Mouse (Mus musculus): ENCODE results near the gene Adamts17.

Gene Adamts17

DNA sequence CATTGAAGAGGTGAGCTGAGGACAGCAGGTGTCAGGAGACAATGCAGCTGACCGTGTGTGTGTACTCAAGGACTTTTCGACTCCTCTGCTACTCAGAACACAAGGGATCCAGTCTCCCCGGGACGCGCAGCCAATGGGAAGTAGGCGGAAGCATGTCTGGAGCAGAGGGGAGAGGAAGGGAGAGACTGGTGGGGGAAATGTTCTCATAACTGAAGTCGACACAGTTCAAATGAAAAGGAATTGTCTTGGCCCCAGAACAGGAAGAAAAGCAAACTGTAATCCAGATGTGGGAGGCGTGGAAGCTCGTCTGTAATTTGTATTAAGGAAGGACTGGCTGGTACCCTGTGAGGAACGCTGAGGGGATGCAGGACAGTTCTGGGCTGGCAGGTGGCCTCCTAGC lies 135.3 kb downstream of the Adamts17 start:
- no peak for DNase-seq (ENCODE audit: low spot score)

DNA sequence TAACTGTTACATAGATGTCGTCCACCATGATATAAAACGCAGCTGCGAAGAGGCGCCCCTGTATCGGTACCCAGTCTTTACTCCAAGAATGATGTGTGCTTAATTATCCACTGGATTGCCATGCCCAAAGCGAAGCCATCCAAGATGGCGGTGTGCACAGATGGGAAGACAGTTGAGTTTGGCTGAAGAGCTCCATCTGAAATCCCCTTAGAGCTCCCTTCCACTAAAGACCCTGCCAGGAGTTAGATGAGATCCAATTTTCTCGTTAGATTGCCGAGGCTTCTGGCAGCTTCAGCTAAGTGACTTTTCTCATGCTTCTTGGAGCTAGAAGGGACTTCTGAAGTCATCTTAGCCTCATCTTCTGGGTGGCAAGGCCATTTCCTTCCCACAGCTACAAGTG lies 136.8 kb downstream of the Adamts17 start:
- no peak for DNase-seq (ENCODE audit: low spot score)

DNA sequence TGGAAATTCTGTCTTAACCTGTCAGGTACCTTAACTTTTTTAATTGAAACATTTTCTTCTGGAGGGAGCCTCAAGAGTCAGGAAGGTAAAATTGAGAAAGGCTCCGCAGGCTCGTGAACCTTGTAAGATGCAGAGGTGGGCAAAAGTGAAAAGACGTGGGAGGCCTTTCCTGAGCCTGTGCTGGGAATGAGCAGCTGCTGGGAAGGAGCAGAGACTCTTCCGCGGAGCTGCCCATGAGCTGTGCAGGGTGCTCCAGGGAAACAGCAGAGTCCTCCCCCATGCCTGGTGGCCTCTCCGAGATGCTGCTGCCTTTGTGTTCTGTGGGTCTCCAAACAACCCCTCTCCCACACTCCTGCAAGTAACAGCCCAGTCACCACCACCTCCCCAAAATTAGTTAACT lies 142.1 kb downstream of the Adamts17 start:
- DNase-seq (ENCODE audit: low spot score): no peak

DNA sequence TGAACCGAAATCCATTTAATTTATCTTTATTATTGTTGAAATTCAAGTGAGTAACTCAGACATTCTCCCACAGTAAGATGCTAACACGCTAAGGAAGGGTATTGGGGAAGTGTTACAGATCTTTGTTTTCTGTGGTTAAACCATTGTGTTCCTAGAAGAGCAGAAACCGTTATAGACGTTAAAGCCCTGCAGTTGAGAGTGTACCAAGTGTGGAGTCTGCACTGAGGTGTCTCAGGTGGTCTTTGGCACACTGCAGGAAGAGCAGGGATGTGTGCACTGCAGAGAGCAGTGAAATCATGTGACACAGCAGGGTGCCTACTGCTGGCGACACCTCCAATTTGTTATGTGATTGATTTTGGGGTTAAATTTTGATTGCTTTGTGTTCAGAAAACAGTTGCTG lies 142.5 kb downstream of the Adamts17 start:
- no peak for DNase-seq (ENCODE audit: low spot score)

DNA sequence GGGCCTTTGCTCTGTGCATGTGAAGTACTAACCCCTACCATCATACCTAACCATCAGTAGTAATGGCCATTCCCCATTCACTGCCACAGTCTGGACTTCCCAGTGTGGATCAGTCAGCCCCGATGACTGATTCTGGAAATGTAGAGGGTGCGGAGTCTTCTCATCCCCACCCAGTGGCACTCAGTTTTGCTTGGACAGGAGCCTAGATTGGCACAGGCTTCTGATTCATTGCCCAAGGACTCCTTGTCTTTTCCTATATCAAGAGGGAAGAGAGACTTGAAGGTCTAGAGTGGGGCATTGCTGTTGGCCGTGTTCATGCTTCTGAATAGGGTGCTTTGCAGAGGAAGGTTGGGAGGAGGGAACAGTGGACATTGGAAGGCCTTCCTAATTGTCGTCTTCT lies 148.1 kb downstream of the Adamts17 start:
- DNase-seq (ENCODE audit: low spot score): no peak

DNA sequence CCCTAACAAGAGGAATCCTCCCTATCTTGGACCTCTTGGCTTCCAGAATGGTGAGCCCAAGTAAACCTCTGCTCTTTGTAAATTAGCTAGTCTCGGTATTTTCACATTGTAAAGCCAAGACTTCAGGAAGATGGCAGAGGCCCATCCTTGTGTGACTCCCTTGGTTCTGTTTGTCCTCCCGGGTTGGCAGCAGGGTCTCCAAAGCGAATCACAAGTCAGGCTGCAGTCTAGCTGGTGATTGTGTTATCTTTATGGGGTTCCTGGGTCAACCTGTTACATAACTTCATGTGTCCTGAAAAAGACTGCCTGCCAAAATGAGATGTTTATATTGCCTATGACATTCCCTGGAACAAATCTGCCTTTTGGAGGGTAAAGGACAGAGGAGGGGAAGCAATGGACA lies 148.9 kb downstream of the Adamts17 start:
- no peak for DNase-seq (ENCODE audit: low spot score)

DNA sequence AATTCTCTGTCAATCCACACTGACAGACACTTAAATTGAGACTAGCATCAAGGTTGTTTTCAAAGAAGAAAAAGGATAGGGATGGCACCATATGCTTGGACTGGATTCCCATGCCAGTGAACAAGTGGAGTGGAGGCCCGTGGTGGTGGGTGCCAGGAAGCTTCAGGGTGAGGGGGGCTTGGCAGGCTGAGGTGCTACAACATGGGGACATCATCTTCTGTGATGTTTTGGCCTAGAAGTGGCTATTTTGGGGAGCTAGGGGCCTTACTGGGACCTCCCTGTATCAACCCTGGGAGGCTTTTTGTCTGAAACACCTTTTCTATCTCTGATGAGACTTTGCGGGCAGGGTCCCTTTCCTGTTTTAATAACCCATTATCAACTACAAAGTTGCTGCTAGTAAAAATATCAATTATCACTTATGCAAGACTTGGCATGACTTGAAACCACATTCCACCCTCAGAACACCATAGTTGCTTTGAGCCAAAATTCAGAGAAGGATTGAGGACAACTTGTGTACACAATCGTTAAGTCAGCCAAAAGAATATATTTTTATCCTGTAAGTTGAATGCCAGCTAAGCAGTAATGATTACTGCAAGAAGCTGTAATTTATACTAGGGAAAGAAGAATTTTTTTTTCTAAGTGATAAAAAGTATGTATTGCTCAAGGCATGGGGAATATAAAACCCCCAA lies 150.0 kb downstream of the Adamts17 start:
- no peak for DNase-seq (ENCODE audit: low spot score)

DNA sequence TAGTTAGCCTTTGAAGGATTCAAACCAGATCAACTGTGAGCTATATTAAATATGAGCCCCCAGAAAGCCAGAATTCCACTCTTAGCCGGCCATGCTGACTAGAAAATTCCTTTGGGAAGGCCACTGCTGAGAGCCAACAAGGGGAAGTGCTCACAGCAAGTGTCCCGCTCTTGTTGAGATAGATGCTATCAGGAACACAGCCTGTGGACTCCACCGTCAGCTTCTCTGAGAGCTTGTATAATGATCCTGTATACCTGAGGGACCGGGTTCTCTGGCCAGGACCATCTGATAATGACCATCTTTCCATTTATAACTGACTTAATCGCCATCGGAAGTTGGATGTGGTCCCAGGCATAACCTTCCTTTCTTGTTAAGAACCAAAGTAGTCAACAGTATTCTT lies 159.3 kb downstream of the Adamts17 start:
- DNase-seq (ENCODE audit: low spot score): no peak

DNA sequence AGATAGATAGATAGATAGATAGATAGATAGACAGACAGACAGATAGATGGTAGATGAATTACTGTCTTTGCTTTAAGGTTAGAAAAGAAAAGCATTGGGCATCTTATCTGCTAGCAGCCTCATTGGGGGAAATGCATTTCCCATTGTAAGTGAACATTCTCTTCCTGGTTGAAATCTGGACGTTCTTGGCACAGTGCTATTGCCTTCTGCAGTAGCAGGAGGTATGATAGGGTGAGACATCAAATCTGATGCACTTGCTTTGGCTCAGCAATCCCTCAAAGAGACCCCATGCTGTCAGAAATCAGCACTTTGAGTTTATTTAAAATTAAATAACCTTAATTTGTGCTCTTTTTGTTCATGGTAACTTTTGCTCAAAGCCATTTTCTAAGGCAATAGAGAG lies 164.1 kb downstream of the Adamts17 start:
- no peak for DNase-seq (ENCODE audit: low spot score)

DNA sequence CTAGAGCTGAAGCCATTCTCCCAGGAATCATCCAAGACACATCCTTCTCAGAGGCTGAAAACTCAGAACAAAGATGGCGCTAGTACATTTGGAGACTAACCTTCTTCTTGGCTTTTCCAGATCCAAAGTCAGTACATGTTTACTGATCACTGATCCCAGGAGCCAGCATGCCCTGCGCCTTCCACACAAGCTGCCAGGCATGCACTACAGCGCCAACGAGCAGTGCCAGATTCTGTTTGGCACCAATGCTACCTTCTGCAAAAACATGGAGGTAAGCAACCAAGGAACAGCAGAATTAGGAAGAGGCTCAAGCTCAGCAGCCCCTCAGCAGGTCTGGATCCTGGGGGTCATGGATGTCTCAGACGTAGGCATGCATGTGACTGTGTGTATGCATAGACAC lies 164.7 kb downstream of the Adamts17 start:
- no peak for DNase-seq (ENCODE audit: low spot score)

DNA sequence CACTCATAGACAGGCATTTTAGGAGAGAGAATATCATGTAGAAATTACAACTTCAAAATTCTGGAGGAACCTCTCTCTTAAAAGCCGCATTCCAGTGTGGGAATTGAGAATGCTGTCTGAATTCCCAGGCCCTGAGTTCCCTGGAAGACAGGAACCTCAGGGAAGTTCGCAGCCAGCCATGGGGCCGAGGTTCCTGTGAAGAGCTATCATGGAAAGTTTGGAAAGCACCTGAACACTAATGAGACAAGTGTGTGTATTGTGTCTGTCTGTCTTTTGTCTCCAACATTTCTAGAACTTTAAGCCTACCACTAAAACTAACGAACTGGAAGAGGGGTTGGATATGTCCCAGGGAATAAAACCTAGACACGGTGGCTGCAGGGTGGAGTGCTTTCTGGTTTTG lies 170.3 kb downstream of the Adamts17 start:
- no peak for DNase-seq (ENCODE audit: low spot score)

DNA sequence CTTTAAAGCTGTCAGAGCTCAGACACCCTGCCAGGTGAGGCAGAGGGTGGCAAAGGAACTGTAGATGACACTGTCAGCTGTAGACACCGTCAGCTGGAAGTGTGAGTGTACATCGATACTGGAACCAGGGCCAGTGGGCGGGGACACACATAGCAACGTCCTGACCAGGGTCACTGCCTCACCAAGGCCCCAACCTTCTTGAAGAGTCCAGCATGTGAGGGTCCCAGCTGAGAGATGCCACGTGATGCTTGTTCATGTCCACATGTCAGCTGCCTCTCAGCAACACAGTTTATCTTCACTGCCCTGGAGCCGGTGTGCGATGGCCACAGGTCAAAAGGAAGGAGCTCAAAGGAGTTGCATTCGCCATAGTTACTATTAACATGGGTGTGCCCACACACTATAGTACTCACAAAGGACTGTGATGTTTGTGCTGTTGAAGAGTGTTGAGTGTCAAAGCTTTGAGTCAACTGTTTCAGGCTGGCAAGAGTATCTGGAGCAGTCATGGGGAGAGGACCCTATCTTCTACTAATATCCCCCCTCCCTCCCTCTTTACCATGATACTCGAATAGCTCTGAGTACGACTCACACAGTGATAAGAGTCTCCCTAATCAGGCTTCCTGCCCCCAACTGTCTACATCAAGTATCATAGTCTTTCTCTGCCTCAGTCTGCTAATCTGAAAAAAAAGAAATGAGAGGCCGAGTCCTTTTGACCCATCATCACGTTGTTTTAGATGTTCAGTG lies 172.6 kb downstream of the Adamts17 start:
- no peak for DNase-seq (ENCODE audit: low spot score)

DNA sequence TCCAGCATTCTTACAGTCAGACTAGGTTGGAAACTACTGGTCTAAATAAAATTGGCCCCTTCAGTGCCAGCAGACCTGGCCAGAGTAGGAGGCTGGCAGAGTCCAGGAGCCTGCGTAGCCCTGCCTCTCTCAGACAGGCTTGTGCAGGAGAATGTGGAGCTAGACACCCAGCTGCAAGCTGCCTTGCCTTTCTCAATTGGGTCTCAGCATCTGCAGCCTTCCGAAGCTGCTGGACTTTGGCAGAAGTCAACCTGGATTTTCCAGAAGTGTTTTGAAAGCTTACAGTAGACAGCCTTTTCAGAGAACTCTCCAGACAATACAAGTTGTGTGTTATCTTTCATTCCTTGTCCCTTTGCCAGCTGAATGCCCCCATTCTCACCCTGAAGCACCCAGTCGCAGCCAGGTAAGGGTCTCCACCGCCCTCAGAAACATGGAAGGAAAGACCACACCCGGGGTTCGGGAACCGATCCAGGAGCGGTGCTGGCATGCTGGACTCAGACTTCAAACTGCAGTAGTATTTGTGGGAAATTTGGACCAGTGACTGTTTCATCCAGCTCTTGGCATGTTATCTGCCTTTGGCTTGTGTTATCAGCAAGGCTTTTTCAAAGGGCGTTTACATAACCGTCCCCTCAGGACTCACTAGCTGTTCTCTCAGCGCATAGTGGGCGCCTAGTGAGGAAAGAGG lies 173.8 kb downstream of the Adamts17 start:
- no peak for DNase-seq (ENCODE audit: low spot score)

DNA sequence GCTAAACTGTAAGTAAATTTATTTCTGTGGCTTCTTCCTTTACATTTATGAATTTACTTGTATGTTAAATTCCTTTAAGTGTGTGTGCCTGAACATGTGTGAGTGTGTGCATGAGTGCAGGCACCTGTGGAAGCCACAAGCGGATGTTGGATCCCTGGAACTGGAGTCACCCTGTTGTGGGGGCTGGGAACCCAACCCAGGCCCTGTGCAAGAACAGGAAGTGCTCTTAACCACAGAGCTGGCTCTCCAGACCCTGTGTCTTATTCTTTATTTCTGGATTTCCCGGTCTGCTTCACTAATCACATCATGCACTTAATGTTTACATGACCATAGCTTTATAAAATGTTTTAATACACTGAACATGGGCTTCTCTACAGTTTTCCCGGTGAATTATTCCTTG lies 180.4 kb downstream of the Adamts17 start:
- DNase-seq (ENCODE audit: low spot score): no peak

DNA sequence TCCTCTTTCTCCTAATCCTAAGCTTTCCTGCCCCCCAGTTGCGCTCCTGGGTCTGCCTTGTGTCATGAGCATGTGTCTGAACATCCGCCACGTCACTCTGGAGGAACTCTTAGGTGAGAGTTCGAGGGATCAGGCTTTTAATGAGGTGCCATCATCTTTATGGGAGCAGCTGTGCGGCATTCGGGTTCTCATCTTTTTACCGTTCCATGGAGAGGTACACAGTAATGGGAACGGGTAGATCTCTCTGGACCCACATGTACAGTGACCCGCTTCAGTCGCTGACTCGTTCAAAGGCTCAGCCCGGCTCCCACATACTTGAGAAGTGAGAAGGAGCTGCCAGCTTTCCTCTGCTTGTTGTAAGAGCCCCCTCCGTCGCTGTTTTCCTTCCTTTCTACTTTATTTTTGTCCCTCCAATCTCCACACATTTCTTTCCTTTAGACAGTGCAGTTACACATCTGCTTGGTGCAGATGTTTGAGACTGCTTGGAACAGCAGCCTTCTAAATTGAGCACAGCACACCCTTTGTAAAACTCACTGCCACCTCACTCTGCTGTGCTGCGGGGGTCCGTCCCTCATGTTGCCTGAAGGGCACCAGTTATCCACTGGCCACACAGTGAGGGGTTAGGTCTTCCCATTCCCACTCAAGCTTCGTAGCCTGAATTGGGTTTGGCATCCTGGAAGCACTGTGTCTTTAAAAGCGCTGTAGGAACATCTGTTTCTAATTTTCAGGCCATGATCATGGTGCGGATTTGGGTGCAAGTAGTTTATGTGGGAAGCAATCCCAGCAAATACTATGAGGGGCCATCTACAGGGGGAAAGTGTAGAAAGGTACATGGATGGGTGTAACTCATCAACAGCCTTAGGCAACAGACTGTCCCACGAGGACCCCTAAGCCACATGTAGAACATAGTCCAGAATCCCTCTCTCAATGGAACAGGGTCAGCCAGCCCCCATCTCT lies 186.9 kb downstream of the Adamts17 start:
- no peak for DNase-seq (ENCODE audit: low spot score)

DNA sequence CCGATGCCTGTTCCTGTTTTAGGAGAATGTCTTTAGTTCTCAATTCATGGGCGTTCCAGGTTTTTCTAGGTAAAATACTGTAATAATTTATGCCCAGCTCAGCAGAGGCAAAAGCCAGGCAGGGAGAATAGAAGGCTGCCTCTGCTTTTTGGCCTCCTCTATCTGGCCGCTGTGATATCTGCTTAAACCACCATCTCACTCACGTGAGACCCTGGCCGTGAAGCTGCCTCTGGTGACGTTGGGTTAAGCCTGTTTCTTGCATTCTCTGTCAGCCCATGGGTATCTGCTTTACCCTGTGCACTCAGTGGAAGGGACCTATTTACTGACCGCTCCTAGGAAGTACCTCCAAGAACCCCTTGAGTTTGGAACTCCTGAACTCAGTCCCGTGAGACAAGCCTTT lies 187.7 kb downstream of the Adamts17 start:
- DNase-seq (ENCODE audit: low spot score): no peak

DNA sequence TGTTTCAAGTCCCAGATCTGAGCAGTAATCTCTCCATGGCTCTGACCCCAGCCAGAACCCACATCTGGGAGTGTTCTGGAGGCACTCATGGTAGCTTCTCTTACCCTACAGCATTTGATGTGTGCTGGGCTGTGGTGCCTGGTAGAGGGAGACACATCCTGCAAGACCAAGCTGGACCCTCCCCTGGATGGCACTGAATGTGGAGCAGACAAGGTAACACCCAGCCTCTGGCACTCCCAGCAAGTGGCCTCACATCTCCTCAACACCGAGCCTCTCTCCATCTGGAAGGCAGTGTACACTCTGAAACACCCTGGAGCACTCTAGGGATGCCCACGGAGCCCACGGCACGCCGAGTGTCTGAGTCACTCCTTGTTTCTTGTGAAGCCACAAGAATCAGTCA lies 188.2 kb downstream of the Adamts17 start:
- DNase-seq (ENCODE audit: low spot score): no peak

DNA sequence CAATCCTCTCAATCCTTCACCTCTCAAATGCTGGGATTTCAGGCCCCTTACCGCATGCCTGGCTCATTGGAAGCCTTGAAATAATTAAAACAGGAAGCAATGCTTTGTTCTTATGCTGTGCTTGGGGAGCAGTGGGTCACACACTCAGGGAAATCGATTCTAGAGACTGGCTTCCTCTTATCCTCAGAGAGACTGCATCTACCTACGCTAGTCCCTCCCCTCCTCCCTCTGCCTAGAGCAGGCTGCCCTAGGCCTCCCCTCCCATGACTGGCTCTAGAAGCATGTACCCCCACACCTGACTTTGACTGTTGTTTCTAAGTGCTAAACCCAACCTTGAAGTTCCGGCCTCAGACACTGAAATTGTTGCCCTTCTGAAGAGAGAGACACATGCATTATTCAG lies 189.4 kb downstream of the Adamts17 start:
- no peak for DNase-seq (ENCODE audit: low spot score)

DNA sequence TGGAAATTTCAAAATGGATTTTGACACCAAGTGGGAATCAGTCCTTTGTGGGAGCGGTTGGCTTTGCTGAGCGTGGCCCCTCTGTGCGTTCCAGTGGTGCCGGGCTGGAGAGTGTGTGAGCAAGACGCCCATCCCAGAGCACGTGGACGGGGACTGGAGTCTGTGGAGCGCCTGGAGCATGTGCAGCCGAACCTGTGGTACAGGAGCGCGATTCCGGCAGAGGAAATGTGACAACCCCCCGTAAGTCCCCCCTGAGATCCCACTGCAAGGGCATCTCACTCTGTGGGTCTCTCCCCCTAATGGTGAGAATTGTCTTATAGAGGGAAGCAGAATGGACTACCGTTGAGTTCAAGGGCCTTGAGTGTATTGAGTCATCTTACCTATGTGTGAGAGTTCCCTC lies 189.9 kb downstream of the Adamts17 start:
- DNase-seq (ENCODE audit: low spot score): no peak

DNA sequence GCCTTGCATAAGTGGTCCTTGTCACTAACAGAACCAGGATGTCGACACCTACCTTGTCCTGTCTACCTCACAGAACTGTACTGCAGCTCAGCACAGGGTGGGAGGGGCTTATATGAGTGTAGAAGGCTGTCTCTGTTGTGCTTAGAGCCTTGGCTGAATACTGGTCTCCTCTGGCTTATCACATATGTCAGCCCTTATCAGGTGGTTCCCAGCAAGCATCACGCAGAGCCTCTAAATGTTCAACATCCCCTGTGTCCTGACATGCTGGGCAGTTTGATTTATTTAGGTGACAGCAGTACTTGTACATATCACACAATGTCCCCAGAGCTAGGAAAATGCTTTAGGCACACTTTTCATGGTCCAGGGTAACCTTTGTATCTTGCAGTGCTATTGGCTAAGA lies 191.7 kb downstream of the Adamts17 start:
- no peak for DNase-seq (ENCODE audit: low spot score)

DNA sequence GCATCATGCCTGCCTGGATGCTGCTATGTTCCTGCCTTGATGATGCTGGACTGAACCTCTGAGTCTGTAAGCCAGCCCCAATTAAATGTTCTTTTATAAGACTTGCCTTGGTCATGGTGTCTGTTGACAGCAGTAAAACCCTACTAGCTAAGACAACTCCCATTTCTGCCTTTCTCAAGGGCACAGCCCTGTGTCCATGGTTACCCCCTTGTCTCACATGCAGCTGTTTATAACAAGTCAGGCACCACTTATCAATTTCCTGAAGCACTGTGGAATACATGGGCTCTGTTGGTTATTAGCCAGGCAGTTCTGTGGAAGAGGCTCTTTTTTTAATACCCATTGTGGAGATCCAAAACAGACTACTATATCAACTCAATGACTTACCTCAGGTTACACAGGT lies 193.1 kb downstream of the Adamts17 start:
- DNase-seq (ENCODE audit: low spot score): no peak

DNA sequence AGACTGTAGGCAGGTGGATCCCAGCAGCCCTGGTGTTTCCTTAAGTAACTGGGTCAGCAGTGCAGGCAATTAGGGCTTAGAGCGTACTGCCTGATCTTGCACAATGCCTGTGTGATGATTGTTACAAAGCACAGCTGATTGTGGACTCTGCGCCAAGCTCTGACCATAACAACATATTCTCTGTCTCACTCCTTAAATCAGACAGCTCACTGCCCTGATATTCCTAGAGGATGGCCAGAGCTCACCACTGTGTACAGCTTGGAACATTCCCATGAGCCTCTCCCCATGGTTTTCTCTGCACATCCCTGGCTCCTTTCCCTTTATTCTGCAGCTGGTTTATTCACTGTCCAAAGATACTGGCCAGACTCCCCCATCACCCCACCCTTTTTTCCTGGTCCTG lies 194.8 kb downstream of the Adamts17 start:
- DNase-seq (ENCODE audit: low spot score): no peak
